Mouse (Mus musculus) lung, embryonic 14.5 days (tissue): ENCODE results near the gene Wnt9b. TPM values are rescaled to one million over a fixed set of nuclear protein-coding genes. Genes with fewer than 3 reads are reported as not detected.
A peak's percentile ranks its signal among the peaks of the same experiment; 100 is the strongest.
"Not testable (repeated sequence)": the region's sequence is repeated elsewhere in the genome, so short reads cannot be mapped to it uniquely, and the experiment has no call there.

Source experiments
- ATAC-seq: fragments of 200-750 bp; cut with Nextera tagmentation; 2 replicates; pipeline ENCODE4 v1.8.0; 2017; ENCODE audit warnings: mild to moderate bottlenecking, moderate TSS enrichment, moderate library complexity; ENCODE audit not compliant: insufficient read depth
- DNase-seq: peaks from one replicate; pipeline ENCODE4 v3.0.0-alpha.2; 2015
- H3K27ac ChIP-seq: fragments of 300-500 bp; sonication (generic); 2 replicates; pipeline ENCODE4 v1.5.1; 2014; ENCODE audit warnings: low read depth, mild to moderate bottlenecking, moderate library complexity
- H3K27me3 ChIP-seq: fragments of 300-500 bp; sonication (generic); 2 replicates; pipeline ENCODE4 v1.6.1; 2014; ENCODE audit warnings: low read length, control low read depth; ENCODE audit not compliant: insufficient read depth
- H3K36me3 ChIP-seq: fragments of 300-500 bp; sonication (generic); 2 replicates; pipeline ENCODE4 v1.6.1; 2014; ENCODE audit warnings: control low read depth; ENCODE audit not compliant: insufficient read depth
- H3K4me1 ChIP-seq: fragments of 300-500 bp; sonication (generic); 2 replicates; pipeline ENCODE4 v1.6.1; 2014; ENCODE audit warnings: antibody characterized with exemption, control low read depth; ENCODE audit not compliant: insufficient read depth
- H3K4me2 ChIP-seq: fragments of 300-500 bp; sonication (generic); 2 replicates; pipeline ENCODE4 v1.6.1; 2014; ENCODE audit warnings: mild to moderate bottlenecking
- H3K4me3 ChIP-seq: fragments of 300-500 bp; sonication (generic); 2 replicates; pipeline ENCODE4 v1.5.1; 2014; ENCODE audit warnings: low read depth, low read length
- H3K9ac ChIP-seq: fragments of 300-500 bp; sonication (generic); 2 replicates; pipeline ENCODE4 v1.6.1; 2014
- H3K9me3 ChIP-seq: fragments of 300-500 bp; sonication (generic); 2 replicates; pipeline ENCODE4 v1.6.1; 2016; ENCODE audit warnings: low read depth, low read length, control low read depth
- CTCF ChIP-seq: IDR thresholded peaks from 2 replicates; pipeline ENCODE4 v1.5.1; 2016; ENCODE audit warnings: antibody characterized with exemption, low read depth
- WGBS: fragments of 180-500 bp; shearing (Covaris S2); extraction: QIAGEN DNeasy Blood & Tissue Kit; methylation state at CpG from one replicate; pipeline ENCODE4 v1.1.7; 2014; 5-methylcytosine and 5-hydroxymethylcytosine counted together
- polyA plus RNA-seq: library from polyadenylated mRNA; unstranded; fragments of >200 nt; fragmentation: Nextera tagmentation; extraction: Ambion mirVana; gene quantifications from 2 replicates; pipeline ENCODE4 v1.2.1, GENCODE M21; 2014

The Wnt9b gene
- polyA plus RNA-seq, 1 experiment from 2014 or later, result not detected

GRCm38 (mm10) chr11:103771160-103771817 is 21.7 kb upstream of the Wnt9b start:
- H3K36me3 ChIP-seq, result no peaks in the 10 kb centered on the region
- no peaks in the 10 kb centered on the region for H3K9me3 ChIP-seq
- H3K4me1 ChIP-seq, result no peaks in the 10 kb centered on the region
- no peak overlapping the region for H3K4me2 ChIP-seq
- no peak overlapping the region for H3K4me3 ChIP-seq
- DNase-seq (no peak), ATAC-seq (no peak)
- peaks cover 75% of the 10 kb centered on the region for H3K27me3 ChIP-seq
- WGBS, result 2% methylated on average over 19 of the region's 19 CpGs
- no peak overlapping the region for H3K9ac ChIP-seq
- TF ChIP-seq CTCF, result no peak
- no peak overlapping the region for H3K27ac ChIP-seq

GRCm38 (mm10) chr11:103765556-103766011 is 16.0 kb upstream of the Wnt9b start:
- WGBS, result 13% methylated on average over 6 of the region's 6 CpGs
- Histone ChIP-seq H3K27ac (no peak overlapping the region), H3K36me3 (no peaks in the 10 kb centered on the region), H3K4me1 (no peaks in the 10 kb centered on the region), H3K27me3 (peaks cover 18% of the 10 kb centered on the region), H3K4me3 (no peak overlapping the region), H3K9ac (no peak overlapping the region), H3K4me2 (no peak overlapping the region), H3K9me3 (no peaks in the 10 kb centered on the region)
- ATAC-seq (no peak), DNase-seq (no peak)
- TF ChIP-seq CTCF, result no peak

GRCm38 (mm10) chr11:103764601-103765000 is 15.0 kb upstream of the Wnt9b start:
- Histone ChIP-seq H3K9me3 (no peaks in the 10 kb centered on the region), H3K36me3 (no peaks in the 10 kb centered on the region), H3K27me3 (peaks cover 8% of the 10 kb centered on the region), H3K27ac (no peak overlapping the region), H3K4me2 (no peak overlapping the region), H3K4me1 (no peaks in the 10 kb centered on the region), H3K9ac (no peak overlapping the region), H3K4me3 (no peak overlapping the region)
- ATAC-seq, result no peak
- no peak for TF ChIP-seq CTCF
- no peak for DNase-seq
- 50% methylated on average over 6 of the region's 6 CpGs for WGBS

DNA sequence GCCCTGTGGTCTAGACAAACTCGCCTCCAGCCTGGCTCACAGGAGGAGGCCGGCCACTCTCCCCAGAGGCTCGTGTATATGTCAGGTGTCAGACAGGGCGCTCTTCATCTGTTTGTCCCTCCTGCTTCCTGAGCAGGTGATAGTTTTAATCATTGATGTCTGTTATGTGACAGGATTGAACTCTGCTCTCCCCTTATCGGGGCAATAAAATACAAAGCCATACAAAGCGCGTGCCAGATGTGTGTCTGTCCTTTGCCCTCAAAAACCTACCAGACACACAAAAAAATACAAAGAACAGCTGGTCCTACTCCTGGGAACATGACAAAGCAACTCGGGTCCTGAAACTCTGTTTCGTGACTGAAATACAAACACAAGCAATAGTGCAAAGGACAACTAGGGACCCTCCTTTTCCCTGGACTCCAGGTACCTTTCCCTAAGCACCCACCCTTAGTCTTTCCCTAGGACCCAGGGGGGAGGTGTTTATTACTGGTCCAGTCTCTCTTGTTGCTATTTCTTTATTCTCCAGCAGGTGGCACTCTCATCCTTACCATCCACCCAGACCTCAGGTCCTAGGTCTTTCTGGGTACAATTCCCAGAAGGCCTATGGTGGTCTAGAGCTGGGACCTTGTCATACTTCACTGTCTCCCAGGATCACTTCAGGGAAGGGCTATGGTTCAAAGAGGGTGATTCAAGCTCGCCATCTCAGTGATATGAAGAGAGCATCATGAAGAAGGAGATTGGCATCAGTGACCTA is 14.0 kb upstream of the Wnt9b start:
- WGBS, result 20% methylated on average over 10 of the region's 10 CpGs
- DNase-seq (peak; percentile 83), ATAC-seq (peak; percentile 56)
- Histone ChIP-seq H3K27ac (no peak overlapping the region), H3K4me2 (no peak overlapping the region), H3K27me3 (peaks cover 1% of the 10 kb centered on the region; the same call in 1 of the 2 replicates), H3K4me1 (no peaks in the 10 kb centered on the region), H3K9me3 (no peaks in the 10 kb centered on the region), H3K9ac (no peak overlapping the region), H3K36me3 (no peaks in the 10 kb centered on the region), H3K4me3 (no peak overlapping the region)
- peak; percentile 88 for TF ChIP-seq CTCF

- not testable (repeated sequence) for H3K36me3 ChIP-seq, H3K4me2 ChIP-seq, H3K9ac ChIP-seq, H3K4me1 ChIP-seq, H3K9me3 ChIP-seq, DNase-seq, H3K27ac ChIP-seq, ATAC-seq, H3K27me3 ChIP-seq, H3K4me3 ChIP-seq
- WGBS, result 85% methylated on average over 5 of the region's 5 CpGs
- peak; percentile 22; the same call in 1 of the 2 replicates for TF ChIP-seq CTCF
These were observed 11.3 kb upstream of the Wnt9b start for GRCm38 (mm10) chr11:103760891-103761290.

GRCm38 (mm10) chr11:103760101-103760500 is 10.5 kb upstream of the Wnt9b start:
- no peak overlapping the region for H3K27ac ChIP-seq
- no peak overlapping the region for H3K4me3 ChIP-seq
- H3K27me3 ChIP-seq, result no peaks in the 10 kb centered on the region
- no peaks in the 10 kb centered on the region for H3K4me1 ChIP-seq
- no peaks in the 10 kb centered on the region for H3K36me3 ChIP-seq
- no peaks in the 10 kb centered on the region for H3K9me3 ChIP-seq
- 54% methylated on average over 7 of the region's 7 CpGs for WGBS
- no peak for ATAC-seq
- H3K4me2 ChIP-seq, result no peak overlapping the region
- no peak overlapping the region for H3K9ac ChIP-seq
- DNase-seq, result no peak
- TF ChIP-seq CTCF, result no peak

GRCm38 (mm10) chr11:103758706-103759105 is 9.1 kb upstream of the Wnt9b start:
- Histone ChIP-seq H3K9ac (no peak overlapping the region), H3K36me3 (no peaks in the 10 kb centered on the region), H3K27me3 (no peaks in the 10 kb centered on the region), H3K4me3 (no peak overlapping the region), H3K4me2 (no peak overlapping the region), H3K4me1 (no peaks in the 10 kb centered on the region), H3K27ac (no peak overlapping the region), H3K9me3 (no peaks in the 10 kb centered on the region)
- ATAC-seq (no peak), DNase-seq (peak; percentile 85)
- peak; percentile 94 for TF ChIP-seq CTCF
- 11% methylated on average over 6 of the region's 6 CpGs for WGBS
